In genomic region chr17:28305172-28305571, GRCm38 (mm10) we compare ENCODE assay signal across 26 mouse cellular contexts. TPM values are rescaled to one million over a fixed set of nuclear protein-coding genes. Genes with fewer than 3 reads are reported as not detected.
"Had no signal": no experiment of that assay in that cellular context is flagged by ENCODE, and none has a peak within 500 bp of the region (broad histone marks: within the 10 kb centered on the region; RNA-seq: fewer than 3 reads in every experiment).

No protein-coding gene starts in this region.

- DNase-seq: gastrocnemius, adult 2 months; gastrocnemius, postnatal 10 days; gastrocnemius, postnatal 25 days; heart, adult 18-20 months; heart, postnatal 10 days; kidney, adult 18-20 months; kidney, adult 8-10 months; kidney, postnatal 10 days; kidney, postnatal 36 days; layer of hippocampus, adult 9-11 months; layer of hippocampus, postnatal 36 days; left cerebral cortex, postnatal 4 days had no signal

- H3K27me3 ChIP-seq: heart, embryonic 12.5 days; intestine, embryonic 15.5 days; limb, embryonic 13.5 days; limb, embryonic 15.5 days had no signal

- H3K4me3 ChIP-seq: gastrocnemius, adult 2 months; heart, embryonic 10.5 days; heart, embryonic 12.5 days; intestine, embryonic 15.5 days; limb, embryonic 13.5 days; limb, embryonic 15.5 days; liver, embryonic 12.5 days had no signal

- H3K36me3 ChIP-seq: heart, embryonic 12.5 days; intestine, embryonic 15.5 days had no signal

- H3K9me3 ChIP-seq: heart, embryonic 10.5 days; intestine, embryonic 15.5 days; limb, embryonic 13.5 days; limb, embryonic 15.5 days; liver, embryonic 12.5 days had no signal

RNA-seq across cellular contexts. Expression of gene Tead3, which starts 45.4 kb away (rescaled TPM):
- total RNA-seq: granulocyte monocyte progenitor cell, adult 5-6 weeks had no signal

RNA-seq across cellular contexts. Expression of gene Tulp1, which starts 59.9 kb away (rescaled TPM):
- total RNA-seq: gastrocnemius, adult 2 months; gastrocnemius, postnatal 25 days; granulocyte monocyte progenitor cell, adult 5-6 weeks; heart, adult 18-20 months; heart, adult 8-10 months; layer of hippocampus, adult 18-20 months; layer of hippocampus, postnatal 14 days; layer of hippocampus, postnatal 36 days; left cerebral cortex, adult 18-20 months; left cerebral cortex, postnatal 10 days; left cerebral cortex, postnatal 25 days; liver, adult 2 months had no signal
